Mouse (Mus musculus) kidney, adult 2 months (tissue): ENCODE results near the gene 0610010K14Rik.

Source experiments
- CTCF ChIP-seq: fragments of 200-500 bp; conservative IDR thresholded peaks from 2 replicates; pipeline ENCODE4 v1.5.1; 2011; ENCODE audit warnings: low read depth, mild to moderate bottlenecking, control low read depth, low read length, moderate library complexity, mixed read lengths; ENCODE audit not compliant: insufficient read depth, insufficient read length
- POLR2A ChIP-seq: fragments of 200-500 bp; IDR thresholded peaks from one replicate; pipeline ENCODE4 v1.6.1; 2011; ENCODE audit warnings: low read depth, low read length, control low read depth

GRCm38 (mm10) chr11:70193354-70194285 is 44.1 kb downstream of the 0610010K14Rik start:
- TF ChIP-seq CTCF (no peak), POLR2A (no peak)
